Mouse (Mus musculus): ENCODE results near the gene Htr1b. TPM values are rescaled to one million over a fixed set of nuclear protein-coding genes. Genes with fewer than 3 reads are reported as not detected.

Gene Htr1b
- 10 to 100 TPM in 1 of 2 experiments, 1 to 10 TPM in 1; 8.0 to 11.1 TPM for total RNA-seq (2021)

- intact Hi-C loops (cut with DNase I): loop anchor here (10.0 kb wide), 3 partner anchors 231 to 1181 kb away; partner anchors contain the start of gene Mei4
- peak; percentile 46 to 68 for DNase-seq (ENCODE audit: low spot score in 2 of 2)
These were observed at the start of gene Htr1b for GRCm38 (mm10) chr9:81633437-81633973. Htr1b (minus strand) TSS chr9:81633828.

DNA sequence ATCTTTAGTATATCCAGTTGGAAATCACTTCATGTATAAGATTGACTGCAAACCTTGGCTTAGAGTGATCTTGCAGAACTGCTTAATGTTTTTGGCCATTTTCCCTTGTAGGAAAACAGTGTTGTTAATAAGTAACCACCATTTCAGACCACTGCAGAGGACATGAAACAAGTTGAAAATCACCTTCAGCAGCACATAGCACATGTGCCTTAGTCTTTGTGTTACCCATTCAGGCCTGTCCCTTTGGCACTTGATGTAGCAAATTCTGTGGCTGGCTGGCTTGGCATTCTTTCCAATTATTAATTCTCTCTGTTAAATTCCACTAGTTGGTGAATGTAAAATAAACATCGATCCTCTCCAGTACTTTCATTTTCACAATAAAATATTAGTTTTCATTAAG is 43.1 kb upstream of the Htr1b start:
- intact Hi-C loops (cut with DNase I): no loop called here

GRCm38 (mm10) chr9:81637486-81637885 is 3.9 kb upstream of the Htr1b start:
- DNase-seq (ENCODE audit: low spot score in 2 of 2): no peak
- intact Hi-C loops (cut with DNase I): loop anchor here (10.0 kb wide), 3 partner anchors 227 to 1177 kb away; partner anchors contain the start of gene Mei4

More for the DNA sequence above, 43.1 kb upstream of the Htr1b start:
- no peak for DNase-seq (ENCODE audit: low spot score in 2 of 2)

- DNase-seq (ENCODE audit: low spot score in 2 of 2): peak in 1 of 2 experiments; percentile 15
- intact Hi-C loops (cut with DNase I): loop anchor here (10.0 kb wide), 3 partner anchors 230 to 1180 kb away; partner anchors contain the start of gene Mei4
These were observed 1.5 kb upstream of the Htr1b start for GRCm38 (mm10) chr9:81635109-81635508.

DNA sequence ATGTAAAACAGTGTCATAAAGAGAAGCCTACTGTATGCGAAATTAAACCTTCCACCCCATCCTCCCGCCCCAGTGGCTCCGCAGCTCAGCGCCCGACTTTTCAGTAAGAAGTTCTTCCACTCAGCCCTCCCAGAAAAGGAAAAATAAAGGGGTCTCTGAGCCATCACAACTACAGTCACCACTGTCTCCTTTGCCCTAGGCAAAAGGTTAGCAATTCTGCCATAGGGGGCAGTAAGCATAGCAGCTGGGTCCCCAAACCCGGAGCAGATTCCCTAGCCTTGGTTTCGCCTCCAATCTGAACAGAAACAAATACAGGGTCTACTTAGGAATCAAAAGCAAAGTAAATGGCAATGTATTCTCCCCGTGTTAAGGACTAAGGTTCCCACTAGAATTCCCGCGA is 535 bp upstream of the Htr1b start:
- intact Hi-C loops (cut with DNase I): loop anchor here (10.0 kb wide), 3 partner anchors 231 to 1181 kb away; partner anchors contain the start of gene Mei4
- peak in 1 of 2 experiments; percentile 6 for DNase-seq (ENCODE audit: low spot score in 2 of 2)

DNA sequence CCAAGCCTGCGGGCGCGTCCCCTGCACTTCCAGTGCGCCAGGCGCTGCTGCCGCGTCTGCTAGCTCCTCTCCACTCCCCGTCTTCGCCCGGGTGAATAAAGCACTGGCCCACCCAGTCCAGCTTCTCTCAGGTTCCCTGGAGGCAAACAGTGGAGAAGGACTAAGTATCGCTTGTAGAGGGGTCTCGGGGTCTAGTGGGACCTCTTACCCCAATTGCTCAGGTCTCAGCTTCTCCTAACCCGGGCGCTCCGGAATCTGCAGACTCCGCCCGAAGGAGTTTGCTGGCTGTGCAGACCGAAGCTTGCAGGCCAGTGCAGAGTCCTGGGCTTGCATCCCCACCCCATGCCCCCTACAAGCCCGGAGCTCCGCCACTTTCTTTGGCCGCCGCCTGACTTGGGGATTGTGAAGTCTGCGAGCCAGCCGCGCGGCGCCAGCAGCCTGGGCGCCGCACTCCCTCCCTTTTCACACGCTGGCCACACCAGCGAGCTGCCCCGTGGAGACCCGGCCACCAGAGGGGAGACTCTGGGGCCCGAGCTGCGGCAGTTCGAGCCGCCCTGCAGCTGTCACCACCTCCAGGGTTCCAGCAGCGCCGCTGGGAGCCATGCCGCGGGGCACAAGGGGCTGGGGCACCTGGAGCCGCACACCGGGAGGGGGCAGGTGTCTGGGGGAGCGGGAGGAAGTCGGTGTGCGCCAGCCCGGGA is 742 bp downstream of the Htr1b start:
- DNase-seq (ENCODE audit: low spot score in 2 of 2): peak; percentile 50 to 52

DNA sequence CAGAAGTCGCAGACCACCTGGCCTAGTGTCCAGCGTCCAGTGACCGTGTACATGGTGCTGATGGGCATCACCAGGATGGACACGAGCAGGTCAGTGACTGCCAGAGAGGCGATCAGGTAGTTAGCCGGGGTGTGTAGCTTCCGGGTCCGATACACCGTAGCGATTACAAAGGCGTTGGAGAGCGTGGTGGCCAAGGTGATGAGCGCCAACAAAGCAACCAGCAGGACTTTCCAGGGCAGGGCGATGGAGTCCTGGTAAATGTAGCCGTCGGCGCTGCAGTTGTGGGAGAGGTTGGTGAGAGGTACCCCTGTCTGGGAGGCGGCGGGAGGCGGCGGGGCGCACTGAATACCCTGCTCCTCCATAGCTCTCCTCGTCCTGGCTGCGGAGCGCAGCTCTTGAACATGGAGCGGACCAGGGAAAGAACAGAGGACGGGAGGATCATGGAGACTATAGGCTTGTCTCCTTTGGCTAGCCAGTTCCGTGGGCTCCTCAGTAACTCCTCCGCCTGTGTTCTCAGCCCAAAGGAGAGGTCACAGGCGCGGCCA is 1.4 kb downstream of the Htr1b start:
- DNase-seq (ENCODE audit: low spot score in 2 of 2): peak in 1 of 2 experiments; percentile 43
- intact Hi-C loops (cut with DNase I): loop anchor here (10.0 kb wide), 3 partner anchors 233 to 1183 kb away; partner anchors contain the start of gene Mei4

More for the DNA sequence above, 742 bp downstream of the Htr1b start:
- intact Hi-C loops (cut with DNase I): loop anchor here (10.0 kb wide), 3 partner anchors 232 to 1182 kb away; partner anchors contain the start of gene Mei4

DNA sequence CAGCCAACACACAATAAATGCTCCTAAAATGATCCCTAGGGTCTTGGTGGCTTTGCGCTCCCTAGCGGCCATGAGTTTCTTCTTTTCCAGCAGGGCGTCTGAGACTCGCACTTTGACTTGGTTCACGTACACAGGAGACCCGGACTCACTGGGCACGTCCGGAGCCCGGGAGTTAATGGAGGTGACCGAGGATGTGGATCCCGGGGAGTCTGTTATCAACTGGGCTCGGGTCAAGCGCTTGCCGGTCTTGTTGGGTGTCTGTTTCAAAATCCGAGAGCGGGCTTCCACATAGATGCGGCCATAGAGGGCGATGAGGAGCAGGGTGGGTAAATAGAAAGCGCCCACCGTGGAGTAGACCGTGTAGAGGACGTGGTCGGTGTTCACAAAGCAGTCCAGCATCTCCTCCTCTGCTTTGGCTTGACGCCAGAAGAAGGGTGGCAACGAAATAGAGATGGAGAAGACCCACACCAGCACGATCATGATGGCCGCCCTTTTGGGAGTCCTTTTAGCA is 2.0 kb downstream of the Htr1b start:
- peak; percentile 33 to 41 for DNase-seq (ENCODE audit: low spot score in 2 of 2)
- intact Hi-C loops (cut with DNase I): loop anchor here (10.0 kb wide), 3 partner anchors 233 to 1183 kb away; partner anchors contain the start of gene Mei4

DNA sequence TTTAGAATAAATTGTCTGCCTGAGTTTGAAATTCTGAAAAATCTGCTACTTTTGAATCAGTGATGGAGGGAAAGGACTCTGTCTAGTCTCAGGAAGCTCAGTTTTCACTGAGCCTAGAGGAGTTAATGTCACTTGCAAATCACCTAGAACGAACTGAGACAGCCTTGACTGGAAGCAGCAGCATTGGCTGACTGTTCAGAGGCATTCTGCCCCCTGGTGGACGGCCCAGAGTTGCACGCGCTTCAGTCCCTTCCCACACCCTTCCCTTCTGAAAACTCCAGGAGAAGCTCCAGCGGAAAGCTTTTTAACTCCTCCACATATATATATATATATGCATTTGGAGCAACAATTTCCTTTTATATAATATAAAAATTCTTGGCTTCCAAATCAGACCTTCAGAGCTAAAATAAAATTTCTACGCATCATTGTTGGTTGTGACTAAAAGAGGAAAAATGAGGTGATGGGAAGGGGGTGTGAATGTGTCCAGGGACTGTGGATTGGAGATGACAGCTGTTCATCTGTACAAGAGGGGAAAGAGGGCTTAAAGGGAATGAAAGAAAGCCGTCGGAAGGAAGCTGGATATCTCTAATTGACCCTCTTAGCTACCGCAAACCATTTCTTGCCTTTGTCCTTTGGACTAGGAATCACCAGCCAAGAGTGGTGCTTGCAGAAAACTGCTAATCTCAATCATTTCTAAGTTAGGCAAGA is 6.6 kb downstream of the Htr1b start:
- peak; percentile 83 for DNase-seq (ENCODE audit: low spot score in 2 of 2)
- intact Hi-C loops (cut with DNase I): loop anchor here (10.0 kb wide), 3 partner anchors 682 to 1322 kb away; no protein-coding TSS in a partner anchor

DNA sequence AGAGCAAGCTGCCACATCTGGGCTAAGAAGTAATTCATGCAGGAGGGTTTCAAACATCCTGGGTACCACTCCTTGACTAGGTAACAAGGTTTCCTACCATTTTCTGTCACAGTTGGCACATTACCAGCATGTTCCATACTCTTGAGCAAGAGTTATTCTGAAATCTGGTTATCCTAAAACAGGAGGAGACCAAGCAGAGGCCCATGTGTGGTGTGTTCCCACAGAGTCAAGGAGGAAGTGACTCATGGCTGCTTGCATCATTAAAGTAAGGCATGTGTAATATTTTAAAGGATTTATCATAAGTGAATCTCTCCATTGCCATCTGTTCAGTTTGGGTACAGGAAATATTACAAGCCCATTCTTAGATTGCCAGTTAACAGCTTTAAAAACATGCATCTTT is 7.7 kb downstream of the Htr1b start:
- DNase-seq (ENCODE audit: low spot score in 2 of 2): no peak
- intact Hi-C loops (cut with DNase I): loop anchor here (10.0 kb wide), 3 partner anchors 681 to 1321 kb away; no protein-coding TSS in a partner anchor

DNA sequence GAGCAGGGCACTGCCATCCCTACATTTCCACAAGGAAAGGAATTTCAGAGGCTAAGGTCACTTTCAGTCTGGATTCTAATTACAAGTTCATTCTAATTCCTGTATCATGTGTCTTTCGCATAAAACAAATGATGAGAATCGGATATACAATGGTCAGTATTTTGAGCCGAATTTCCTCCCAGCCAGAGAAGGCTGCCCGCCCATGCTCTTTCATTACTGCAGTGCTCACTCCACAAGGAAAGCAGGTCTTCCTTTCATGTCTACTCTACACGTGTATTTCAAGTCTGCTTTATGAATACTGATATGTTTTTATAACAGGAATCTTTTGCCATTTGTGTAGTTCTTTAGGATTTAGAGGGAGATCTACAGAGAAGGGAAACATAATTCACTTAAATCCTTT is 10.8 kb downstream of the Htr1b start:
- intact Hi-C loops (cut with DNase I): loop anchor here (10.0 kb wide), 3 partner anchors 678 to 1318 kb away; no protein-coding TSS in a partner anchor

GRCm38 (mm10) chr9:81611022-81611421 is 22.6 kb downstream of the Htr1b start:
- intact Hi-C loops (cut with DNase I): no loop called here
- no peak for DNase-seq (ENCODE audit: low spot score in 2 of 2)

More for the DNA sequence above, 10.8 kb downstream of the Htr1b start:
- DNase-seq (ENCODE audit: low spot score in 2 of 2): no peak

Other genes with a start within 250 kb of the Htr1b start
- 1 to 10 TPM; 1.1 to 1.7 TPM for gene Mei4, start 229.8 kb upstream of the Htr1b start, total RNA-seq (2021)